ENCODE assay signal across 9 mouse cellular contexts in the genomic region with DNA sequence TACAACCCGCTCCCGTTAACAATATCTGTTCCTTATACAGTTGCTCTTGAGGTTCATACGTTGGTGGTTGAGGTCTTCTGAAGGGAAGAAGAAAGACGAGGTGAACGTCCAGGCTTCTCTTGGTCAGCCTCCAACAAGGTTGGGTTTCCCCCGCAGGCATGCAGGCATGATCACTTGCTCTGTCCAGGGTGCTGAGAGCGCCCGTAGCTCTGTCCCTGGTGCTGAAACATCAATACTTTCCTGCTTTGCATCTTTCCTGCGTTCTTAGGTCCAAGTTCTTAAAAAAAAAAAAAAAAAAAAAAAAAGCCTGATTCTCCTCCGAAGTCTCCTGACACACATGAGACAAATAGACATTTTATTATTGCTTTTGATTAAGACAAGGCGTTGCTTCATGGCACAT. TPM values are rescaled to one million over a fixed set of nuclear protein-coding genes. Genes with fewer than 3 reads are reported as not detected.
DNase-seq lines count a peak whose midpoint lies in the region; ATAC-seq and TF ChIP-seq lines count a peak whose summit lies in the region.
"Had no signal": no experiment of that assay in that cellular context is flagged by ENCODE, and none has a peak within 500 bp of the region (broad histone marks: within the 10 kb centered on the region; RNA-seq: fewer than 3 reads in every experiment).

No protein-coding gene starts in this region.

- intact Hi-C loops in heart, postnatal 25 days (cut with DNase I), result no loop called here

- DNase-seq in cerebellum, postnatal 25 days, result peak; percentile 38 to 47
- no peak for DNase-seq in cerebellum, adult 8-10 months
- peak; percentile 59 for DNase-seq in ES-CJ7 (ENCODE audit: low read depth, low spot score)
- peak; percentile 57 for DNase-seq in c-Kit-positive CD71-positive TER-119-positive erythroid progenitor cells, embryonic 14.5 days (ENCODE audit: low spot score)
- peak; percentile 12 for DNase-seq in heart, postnatal 25 days (ENCODE audit: low spot score)
- DNase-seq in liver, postnatal 0 days, result peak; percentile 83
- DNase-seq in urinary bladder, adult 2 months (ENCODE audit: low spot score), result peak; percentile 49

- no peak for ATAC-seq in liver, postnatal 0 days
- no peak for ATAC-seq in neural tube, embryonic 12.5 days (ENCODE audit: low FRiP score, low read depth)

- 4% methylated on average over 11 of the region's 11 CpGs for WGBS in liver, postnatal 0 days (ENCODE audit: insufficient replicate concordance)
- 2% methylated on average over 11 of the region's 11 CpGs for WGBS in neural tube, embryonic 12.5 days

- no peak for TF ChIP-seq EP300 in liver, postnatal 0 days (IDR thresholded peaks at IDR 0.05; ENCODE audit: low read depth)

- H3K4me3 ChIP-seq in liver, postnatal 0 days (ENCODE audit: low read depth, low read length), result no peak overlapping the region
- no peak overlapping the region for H3K4me3 ChIP-seq in neural tube, embryonic 12.5 days
- H3K4me3 ChIP-seq: heart, embryonic 15.5 days had no signal

- TF ChIP-seq CTCF in liver, postnatal 0 days (IDR thresholded peaks at IDR 0.05; ENCODE audit: low read depth), result no peak

- no peak overlapping the region for H3K9ac ChIP-seq in liver, postnatal 0 days (replicated peaks)
- no peak overlapping the region for H3K9ac ChIP-seq in neural tube, embryonic 12.5 days
- H3K9ac ChIP-seq: heart, embryonic 15.5 days had no signal

- H3K27me3 ChIP-seq in liver, postnatal 0 days (ENCODE audit: insufficient read depth, low read length), result peaks cover 46% of the 10 kb centered on the region
- peaks cover 8% of the 10 kb centered on the region; the same call in 1 of the 2 replicates for H3K27me3 ChIP-seq in neural tube, embryonic 12.5 days (replicated peaks)

- H3K36me3 ChIP-seq in liver, postnatal 0 days (replicated peaks; ENCODE audit: insufficient read depth, low read length), result no peaks in the 10 kb centered on the region
- H3K36me3 ChIP-seq in neural tube, embryonic 12.5 days, result no peaks in the 10 kb centered on the region
- H3K36me3 ChIP-seq: heart, embryonic 15.5 days had no signal

- no peak overlapping the region for H3K4me2 ChIP-seq in liver, postnatal 0 days (ENCODE audit: low read depth, low read length)
- peak overlapping the region; percentile 70 for H3K4me2 ChIP-seq in neural tube, embryonic 12.5 days (replicated peaks)
- H3K4me2 ChIP-seq: heart, embryonic 15.5 days had no signal

- H3K9me3 ChIP-seq in liver, postnatal 0 days (ENCODE audit: low read length), result no peaks in the 10 kb centered on the region
- no peaks in the 10 kb centered on the region for H3K9me3 ChIP-seq in neural tube, embryonic 12.5 days
- H3K9me3 ChIP-seq: heart, embryonic 15.5 days had no signal

- H3K4me1 ChIP-seq in liver, postnatal 0 days (ENCODE audit: insufficient read depth), result peaks cover 7% of the 10 kb centered on the region
- H3K4me1 ChIP-seq in neural tube, embryonic 12.5 days, result peaks cover 46% of the 10 kb centered on the region

- H3K27ac ChIP-seq in liver, postnatal 0 days (ENCODE audit: low read depth), result no peak overlapping the region
- H3K27ac ChIP-seq in neural tube, embryonic 12.5 days, result no peak overlapping the region
- H3K27ac ChIP-seq: heart, embryonic 15.5 days had no signal

RNA-seq across cellular contexts. Expression of a gene that starts 2.0 kb away (rescaled TPM):
- not detected for total RNA-seq in heart, postnatal 25 days (2021)
- 0.87 and 1.1 TPM in 2 replicates for polyA plus RNA-seq in liver, postnatal 0 days (2015; fragmentation: Nextera tagmentation; extraction: Ambion mirVana)
- 0.84 and 1.9 TPM in 2 replicates for polyA plus RNA-seq in neural tube, embryonic 12.5 days (2016; fragmentation: Nextera tagmentation; extraction: Ambion mirVana)
- not detected in 2 replicates for polyA plus RNA-seq in urinary bladder, adult 2 months (2012; rRNA removed)

RNA-seq across cellular contexts. Expression of a gene that starts 19.9 kb away (rescaled TPM):
- total RNA-seq in heart, postnatal 25 days (2021), result 10 to 100 TPM; 26.4 to 30.1 TPM
- 8.3 and 10.3 TPM in 2 replicates for polyA plus RNA-seq in liver, postnatal 0 days (2015; fragmentation: Nextera tagmentation; extraction: Ambion mirVana)
- polyA plus RNA-seq in neural tube, embryonic 12.5 days (2016; fragmentation: Nextera tagmentation; extraction: Ambion mirVana), result 41.1 and 42.7 TPM in 2 replicates
- polyA plus RNA-seq in urinary bladder, adult 2 months (2012; rRNA removed), result 35.0 and 35.6 TPM in 2 replicates

RNA-seq across cellular contexts. Expression of a gene that starts 33.0 kb away (rescaled TPM):
- total RNA-seq in heart, postnatal 25 days (2021), result not detected
- not detected in 2 replicates for polyA plus RNA-seq in liver, postnatal 0 days (2015; fragmentation: Nextera tagmentation; extraction: Ambion mirVana)
- not detected in 2 replicates for polyA plus RNA-seq in neural tube, embryonic 12.5 days (2016; fragmentation: Nextera tagmentation; extraction: Ambion mirVana)
- polyA plus RNA-seq in urinary bladder, adult 2 months (2012; rRNA removed), result 0.37 and 0.44 TPM in 2 replicates
- polyA plus RNA-seq: heart, embryonic 15.5 days had no signal

RNA-seq across cellular contexts. Expression of a gene that starts 40.0 kb away (rescaled TPM):
- total RNA-seq in heart, postnatal 25 days (2021), result not detected
- polyA plus RNA-seq in liver, postnatal 0 days (2015; fragmentation: Nextera tagmentation; extraction: Ambion mirVana), result 0.69 and 1.4 TPM in 2 replicates
- polyA plus RNA-seq in neural tube, embryonic 12.5 days (2016; fragmentation: Nextera tagmentation; extraction: Ambion mirVana), result 0.65 and 1.5 TPM in 2 replicates
- 11.8 and 17.7 TPM in 2 replicates for polyA plus RNA-seq in urinary bladder, adult 2 months (2012; rRNA removed)

RNA-seq across cellular contexts. Expression of a gene that starts 52.2 kb away (rescaled TPM):
- total RNA-seq in heart, postnatal 25 days (2021), result 100 to 1,000 TPM; 104 to 120 TPM
- polyA plus RNA-seq in liver, postnatal 0 days (2015; fragmentation: Nextera tagmentation; extraction: Ambion mirVana), result 547 and 562 TPM in 2 replicates
- 2,314 and 2,342 TPM in 2 replicates for polyA plus RNA-seq in neural tube, embryonic 12.5 days (2016; fragmentation: Nextera tagmentation; extraction: Ambion mirVana)
- 131 and 148 TPM in 2 replicates for polyA plus RNA-seq in urinary bladder, adult 2 months (2012; rRNA removed)
